Mouse (Mus musculus): ENCODE data around the gene Kat14. TPM values are rescaled to one million over a fixed set of nuclear protein-coding genes. Genes with fewer than 3 reads are reported as not detected.

The Kat14 gene
- polyA plus RNA-seq, 1 experiment: 42.9 TPM

DNA sequence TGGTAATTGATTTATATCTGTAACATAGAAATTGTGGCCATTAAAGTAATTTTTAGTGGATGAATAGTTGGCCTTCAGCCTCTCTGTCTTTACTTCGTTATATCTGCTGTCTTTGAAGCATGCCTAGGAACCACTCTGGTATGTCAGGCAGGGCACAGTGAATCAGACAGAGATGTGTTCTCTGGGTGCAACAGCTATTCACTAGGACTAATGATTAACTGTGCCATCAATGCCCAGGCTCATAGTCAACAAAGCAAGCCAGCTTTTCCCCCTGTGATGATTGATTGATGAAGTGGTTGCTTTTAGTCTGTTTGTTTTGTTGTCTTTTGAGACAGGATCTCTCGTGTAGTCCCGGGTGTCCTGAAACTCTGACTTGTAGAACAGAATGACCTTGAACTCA, 19.6 kb downstream of the Kat14 start:
- no peaks in the 10 kb centered on the region for H3K4me1 ChIP-seq (ENCODE audit: control insufficient read depth, insufficient read depth, low read length)
- peaks cover 41% of the 10 kb centered on the region for H3K36me3 ChIP-seq (ENCODE audit: control insufficient read depth, insufficient read depth, low read length, poor library complexity, severe bottlenecking)
- H3K4me3 ChIP-seq (ENCODE audit: low read depth, low read length): no peak overlapping the region
- no peak overlapping the region for H3K9ac ChIP-seq (ENCODE audit: low read depth, poor library complexity, severe bottlenecking)
- no peaks in the 10 kb centered on the region for H3K9me3 ChIP-seq (replicated peaks; ENCODE audit: control insufficient read depth, insufficient read depth, low read length, poor library complexity, severe bottlenecking)
- no peak overlapping the region for H3K27ac ChIP-seq (ENCODE audit: insufficient read depth, low read length)
- TF ChIP-seq EP300 (IDR thresholded peaks at IDR 0.05; ENCODE audit: insufficient read depth, low read depth, low read length): no peak
- no peak for TF ChIP-seq CTCF (IDR thresholded peaks at IDR 0.05; ENCODE audit: low read depth, low read length)
- no peak for TF ChIP-seq POLR2A (IDR thresholded peaks at IDR 0.05; ENCODE audit: insufficient read depth, low read length)
- H3K27me3 ChIP-seq (ENCODE audit: control insufficient read depth, insufficient read depth, low read length, poor library complexity, severe bottlenecking): no peaks in the 10 kb centered on the region

GRCm38 (mm10) chr2:144399531-144399930, 30.7 kb downstream of the Kat14 start:
- no peaks in the 10 kb centered on the region for H3K9me3 ChIP-seq (replicated peaks; ENCODE audit: control insufficient read depth, insufficient read depth, low read length, poor library complexity, severe bottlenecking)
- no peak overlapping the region for H3K4me3 ChIP-seq (ENCODE audit: low read depth, low read length)
- TF ChIP-seq EP300 (IDR thresholded peaks at IDR 0.05; ENCODE audit: insufficient read depth, low read depth, low read length): no peak
- no peak for TF ChIP-seq CTCF (IDR thresholded peaks at IDR 0.05; ENCODE audit: low read depth, low read length)
- no peak for TF ChIP-seq POLR2A (IDR thresholded peaks at IDR 0.05; ENCODE audit: insufficient read depth, low read length)
- H3K9ac ChIP-seq (ENCODE audit: low read depth, poor library complexity, severe bottlenecking): no peak overlapping the region
- H3K27me3 ChIP-seq (ENCODE audit: control insufficient read depth, insufficient read depth, low read length, poor library complexity, severe bottlenecking): no peaks in the 10 kb centered on the region
- H3K27ac ChIP-seq (ENCODE audit: insufficient read depth, low read length): peak overlapping the region; percentile 24
- H3K4me1 ChIP-seq (ENCODE audit: control insufficient read depth, insufficient read depth, low read length): peaks cover 1% of the 10 kb centered on the region
- peaks cover 39% of the 10 kb centered on the region for H3K36me3 ChIP-seq (ENCODE audit: control insufficient read depth, insufficient read depth, low read length, poor library complexity, severe bottlenecking)

GRCm38 (mm10) chr2:144400659-144401058, 31.9 kb downstream of the Kat14 start:
- Histone ChIP-seq H3K9me3 (replicated peaks; ENCODE audit: control insufficient read depth, insufficient read depth, low read length, poor library complexity, severe bottlenecking) (no peaks in the 10 kb centered on the region), H3K4me1 (ENCODE audit: control insufficient read depth, insufficient read depth, low read length) (peaks cover 1% of the 10 kb centered on the region), H3K27me3 (ENCODE audit: control insufficient read depth, insufficient read depth, low read length, poor library complexity, severe bottlenecking) (no peaks in the 10 kb centered on the region), H3K9ac (ENCODE audit: low read depth, poor library complexity, severe bottlenecking) (no peak overlapping the region), H3K36me3 (ENCODE audit: control insufficient read depth, insufficient read depth, low read length, poor library complexity, severe bottlenecking) (peaks cover 41% of the 10 kb centered on the region), H3K4me3 (ENCODE audit: low read depth, low read length) (no peak overlapping the region), H3K27ac (ENCODE audit: insufficient read depth, low read length) (no peak overlapping the region)
- TF ChIP-seq CTCF (IDR thresholded peaks at IDR 0.05; ENCODE audit: low read depth, low read length) (no peak), POLR2A (IDR thresholded peaks at IDR 0.05; ENCODE audit: insufficient read depth, low read length) (no peak), EP300 (IDR thresholded peaks at IDR 0.05; ENCODE audit: insufficient read depth, low read depth, low read length) (no peak)

DNA sequence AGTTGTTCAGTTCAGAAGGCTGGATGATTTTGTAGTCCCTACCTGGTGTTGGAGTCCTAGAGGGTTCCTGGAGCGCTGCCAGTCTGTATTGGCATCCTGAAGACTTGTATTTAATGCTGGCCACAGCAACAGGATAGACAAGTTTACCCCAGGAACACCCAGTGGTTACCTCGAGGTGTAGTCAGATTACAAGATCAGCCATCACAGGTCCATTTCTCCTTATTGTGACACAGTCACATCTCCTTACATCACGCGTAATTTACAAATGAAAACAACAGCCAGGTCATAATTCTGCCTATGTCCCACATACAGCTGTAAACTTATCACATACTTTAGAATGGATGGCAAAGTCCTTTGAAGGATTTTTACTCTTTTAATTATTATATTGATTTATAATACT, 40.3 kb downstream of the Kat14 start:
- Histone ChIP-seq H3K27me3 (ENCODE audit: control insufficient read depth, insufficient read depth, low read length, poor library complexity, severe bottlenecking) (no peaks in the 10 kb centered on the region), H3K36me3 (ENCODE audit: control insufficient read depth, insufficient read depth, low read length, poor library complexity, severe bottlenecking) (peaks cover 35% of the 10 kb centered on the region), H3K9me3 (replicated peaks; ENCODE audit: control insufficient read depth, insufficient read depth, low read length, poor library complexity, severe bottlenecking) (no peaks in the 10 kb centered on the region), H3K9ac (ENCODE audit: low read depth, poor library complexity, severe bottlenecking) (no peak overlapping the region), H3K4me1 (ENCODE audit: control insufficient read depth, insufficient read depth, low read length) (no peaks in the 10 kb centered on the region), H3K4me3 (ENCODE audit: low read depth, low read length) (no peak overlapping the region), H3K27ac (ENCODE audit: insufficient read depth, low read length) (no peak overlapping the region)
- TF ChIP-seq EP300 (IDR thresholded peaks at IDR 0.05; ENCODE audit: insufficient read depth, low read depth, low read length): no peak
- TF ChIP-seq CTCF (IDR thresholded peaks at IDR 0.05; ENCODE audit: low read depth, low read length): no peak
- TF ChIP-seq POLR2A (IDR thresholded peaks at IDR 0.05; ENCODE audit: insufficient read depth, low read length): no peak

- H3K9ac ChIP-seq (ENCODE audit: low read depth, poor library complexity, severe bottlenecking): no peak overlapping the region
- H3K4me3 ChIP-seq (ENCODE audit: low read depth, low read length): no peak overlapping the region
- H3K36me3 ChIP-seq (ENCODE audit: control insufficient read depth, insufficient read depth, low read length, poor library complexity, severe bottlenecking): peaks cover 29% of the 10 kb centered on the region
- TF ChIP-seq EP300 (IDR thresholded peaks at IDR 0.05; ENCODE audit: insufficient read depth, low read depth, low read length): no peak
- TF ChIP-seq POLR2A (IDR thresholded peaks at IDR 0.05; ENCODE audit: insufficient read depth, low read length): no peak
- no peak for TF ChIP-seq CTCF (IDR thresholded peaks at IDR 0.05; ENCODE audit: low read depth, low read length)
- H3K27ac ChIP-seq (ENCODE audit: insufficient read depth, low read length): no peak overlapping the region
- H3K27me3 ChIP-seq (ENCODE audit: control insufficient read depth, insufficient read depth, low read length, poor library complexity, severe bottlenecking): no peaks in the 10 kb centered on the region
- H3K4me1 ChIP-seq (ENCODE audit: control insufficient read depth, insufficient read depth, low read length): no peaks in the 10 kb centered on the region
- H3K9me3 ChIP-seq (replicated peaks; ENCODE audit: control insufficient read depth, insufficient read depth, low read length, poor library complexity, severe bottlenecking): no peaks in the 10 kb centered on the region
These were observed 41.8 kb downstream of the Kat14 start for GRCm38 (mm10) chr2:144410603-144411002.

- TF ChIP-seq EP300 (IDR thresholded peaks at IDR 0.05; ENCODE audit: insufficient read depth, low read depth, low read length) (no peak), POLR2A (IDR thresholded peaks at IDR 0.05; ENCODE audit: insufficient read depth, low read length) (no peak), CTCF (IDR thresholded peaks at IDR 0.05; ENCODE audit: low read depth, low read length) (no peak)
- H3K36me3 ChIP-seq (ENCODE audit: control insufficient read depth, insufficient read depth, low read length, poor library complexity, severe bottlenecking): no peaks in the 10 kb centered on the region
- no peaks in the 10 kb centered on the region for H3K9me3 ChIP-seq (replicated peaks; ENCODE audit: control insufficient read depth, insufficient read depth, low read length, poor library complexity, severe bottlenecking)
- H3K9ac ChIP-seq (ENCODE audit: low read depth, poor library complexity, severe bottlenecking): no peak overlapping the region
- H3K27me3 ChIP-seq (ENCODE audit: control insufficient read depth, insufficient read depth, low read length, poor library complexity, severe bottlenecking): no peaks in the 10 kb centered on the region
- no peak overlapping the region for H3K27ac ChIP-seq (ENCODE audit: insufficient read depth, low read length)
- H3K4me1 ChIP-seq (ENCODE audit: control insufficient read depth, insufficient read depth, low read length): peaks cover 13% of the 10 kb centered on the region
- no peak overlapping the region for H3K4me3 ChIP-seq (ENCODE audit: low read depth, low read length)
These were observed 45.9 kb downstream of the Kat14 start for GRCm38 (mm10) chr2:144414646-144415045.
